Mouse (Mus musculus) CD4-positive, CD25-positive, alpha-beta regulatory T cell, adult 2 months (primary cell): ENCODE data around the gene Huwe1.

Experiments
- DNase-seq: peaks from one replicate; pipeline ENCODE4 v3.0.0-alpha.2; 2012; ENCODE audit warnings: low read depth, low spot score

Huwe1 gene

GRCm38 (mm10) chrX:151800701-151801511 is at the start of gene Huwe1:
Gene Huwe1 (plus strand): TSS chrX:151800807.
- DNase-seq = peak; percentile 81

- peak; percentile 51 for DNase-seq
These were observed 20.3 kb upstream of the Huwe1 start for GRCm38 (mm10) chrX:151780348-151780747.

- DNase-seq = peak; percentile 27
These were observed 17.7 kb upstream of the Huwe1 start for GRCm38 (mm10) chrX:151782939-151783338.

- no peak for DNase-seq
These were observed 7.8 kb upstream of the Huwe1 start for GRCm38 (mm10) chrX:151792766-151793165.

- DNase-seq = no peak
These were observed 2.6 kb upstream of the Huwe1 start for GRCm38 (mm10) chrX:151797970-151798369.

- no peak for DNase-seq
These were observed 1.8 kb downstream of the Huwe1 start for GRCm38 (mm10) chrX:151802328-151802955.

- peak; percentile 97 for DNase-seq
These were observed 2.6 kb downstream of the Huwe1 start for GRCm38 (mm10) chrX:151802956-151803776.

- no peak for DNase-seq
These were observed 3.1 kb downstream of the Huwe1 start for GRCm38 (mm10) chrX:151803777-151804101.

- DNase-seq = peak; percentile 5
These were observed 3.8 kb downstream of the Huwe1 start for GRCm38 (mm10) chrX:151804388-151804787.

- no peak for DNase-seq
These were observed 10.9 kb downstream of the Huwe1 start for GRCm38 (mm10) chrX:151811481-151811880.

- no peak for DNase-seq
These were observed 13.0 kb downstream of the Huwe1 start for GRCm38 (mm10) chrX:151813656-151814055.

- DNase-seq = peak; percentile 30
These were observed 17.1 kb downstream of the Huwe1 start for GRCm38 (mm10) chrX:151817712-151818111.

- DNase-seq = no peak
These were observed 28.4 kb downstream of the Huwe1 start for GRCm38 (mm10) chrX:151828971-151829370.

GRCm38 (mm10) chrX:151831260-151831659 is 30.7 kb downstream of the Huwe1 start:
- DNase-seq = no peak

- no peak for DNase-seq
These were observed 32.4 kb downstream of the Huwe1 start for GRCm38 (mm10) chrX:151832982-151833381.

GRCm38 (mm10) chrX:151859436-151859835 is 58.8 kb downstream of the Huwe1 start:
- no peak for DNase-seq

GRCm38 (mm10) chrX:151910692-151911091 is 110.1 kb downstream of the Huwe1 start:
- DNase-seq = no peak

GRCm38 (mm10) chrX:151912267-151912666 is 111.7 kb downstream of the Huwe1 start:
- DNase-seq = no peak

- DNase-seq = no peak
These were observed 128.8 kb downstream of the Huwe1 start for GRCm38 (mm10) chrX:151929390-151929789.

GRCm38 (mm10) chrX:151938852-151939251 is 138.2 kb downstream of the Huwe1 start:
- no peak for DNase-seq

- DNase-seq = peak; percentile 27
These were observed 146.4 kb downstream of the Huwe1 start for GRCm38 (mm10) chrX:151946986-151947385.

GRCm38 (mm10) chrX:151947781-151948180 is 147.2 kb downstream of the Huwe1 start:
- no peak for DNase-seq
